In the genomic region with DNA sequence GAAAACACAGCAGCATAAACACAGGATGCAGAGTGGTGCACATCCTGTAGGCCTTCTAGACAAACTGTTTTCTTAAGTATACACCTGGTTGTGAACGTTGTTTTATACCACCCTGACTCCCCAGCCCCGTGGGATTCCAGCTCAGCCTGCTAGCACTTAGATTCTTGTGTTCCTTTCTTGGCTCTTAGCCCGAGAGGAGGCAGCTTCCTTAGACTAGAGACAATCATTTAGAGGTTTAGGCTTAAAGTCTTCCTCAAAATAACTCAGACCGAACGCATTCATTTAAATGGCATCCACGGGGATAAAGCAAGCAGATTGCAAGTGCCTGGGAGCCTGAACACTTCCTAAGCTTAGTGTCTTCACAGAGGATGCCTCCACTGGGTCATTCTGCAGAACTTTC, we compare ENCODE assay signal across 8 mouse cellular contexts. TPM values are rescaled to one million over a fixed set of nuclear protein-coding genes. Genes with fewer than 3 reads are reported as not detected.
DNase-seq lines count a peak whose midpoint lies in the region; ATAC-seq and TF ChIP-seq lines count a peak whose summit lies in the region.

No protein-coding gene starts in this region.

- ATAC-seq in lung, embryonic 14.5 days (ENCODE audit: insufficient read depth): no peak
- ATAC-seq in embryonic facial prominence, embryonic 14.5 days (ENCODE audit: low read depth): no peak
- ATAC-seq in intestine, embryonic 15.5 days: no peak
- ATAC-seq in neural tube, embryonic 14.5 days (ENCODE audit: low read depth): no peak

- H3K4me2 ChIP-seq in lung, embryonic 14.5 days: peak overlapping the region; percentile 96
- peak overlapping the region; percentile 95 for H3K4me2 ChIP-seq in embryonic facial prominence, embryonic 14.5 days (ENCODE audit: low read depth, low read length)
- peak overlapping the region; percentile 92 for H3K4me2 ChIP-seq in intestine, embryonic 15.5 days (replicated peaks)
- peak overlapping the region; percentile 67 for H3K4me2 ChIP-seq in neural tube, embryonic 14.5 days (ENCODE audit: low read depth, low read length)

- H3K27me3 ChIP-seq in lung, embryonic 14.5 days (ENCODE audit: insufficient read depth, low read length): no peaks in the 10 kb centered on the region
- no peaks in the 10 kb centered on the region for H3K27me3 ChIP-seq in embryonic facial prominence, embryonic 14.5 days (replicated peaks; ENCODE audit: control insufficient read depth, insufficient read depth, low read length)
- no peaks in the 10 kb centered on the region for H3K27me3 ChIP-seq in intestine, embryonic 15.5 days (replicated peaks)
- no peaks in the 10 kb centered on the region; the same call in 1 of the 2 replicates for H3K27me3 ChIP-seq in neural tube, embryonic 14.5 days (ENCODE audit: control insufficient read depth, insufficient read depth, low read length)

- H3K27ac ChIP-seq in lung, embryonic 14.5 days (ENCODE audit: low read depth): peak overlapping the region; percentile 37; the same call in 1 of the 2 replicates
- no peak overlapping the region; the same call in 1 of the 2 replicates for H3K27ac ChIP-seq in embryonic facial prominence, embryonic 14.5 days (replicated peaks; ENCODE audit: low read depth, low read length)
- H3K27ac ChIP-seq in intestine, embryonic 15.5 days: 0 out of 2 replicates have a peak overlapping the region, but pooled peaks have one; percentile 11
- peak overlapping the region; percentile 53 for H3K27ac ChIP-seq in neural tube, embryonic 14.5 days (ENCODE audit: low read depth, low read length)

- 3% methylated on average over 6 of the region's 6 CpGs for WGBS in lung, embryonic 14.5 days
- 4% methylated on average over 6 of the region's 6 CpGs for WGBS in embryonic facial prominence, embryonic 14.5 days
- 12% methylated on average over 6 of the region's 6 CpGs for WGBS in intestine, embryonic 15.5 days
- 4% methylated on average over 6 of the region's 6 CpGs for WGBS in neural tube, embryonic 14.5 days

- TF ChIP-seq CTCF in lung, embryonic 14.5 days (IDR thresholded peaks at IDR 0.05; ENCODE audit: low read depth): no peak

- peak overlapping the region; percentile 92 for H3K9ac ChIP-seq in lung, embryonic 14.5 days
- H3K9ac ChIP-seq in embryonic facial prominence, embryonic 14.5 days (ENCODE audit: low read depth, low read length): peak overlapping the region; percentile 92
- H3K9ac ChIP-seq in intestine, embryonic 15.5 days: peak overlapping the region; percentile 94
- H3K9ac ChIP-seq in neural tube, embryonic 14.5 days (replicated peaks; ENCODE audit: low read depth, low read length): peak overlapping the region; percentile 93

- H3K9me3 ChIP-seq in lung, embryonic 14.5 days (ENCODE audit: low read depth, low read length): no peaks in the 10 kb centered on the region
- no peaks in the 10 kb centered on the region for H3K9me3 ChIP-seq in embryonic facial prominence, embryonic 14.5 days (ENCODE audit: control insufficient read depth, low read length)
- no peaks in the 10 kb centered on the region for H3K9me3 ChIP-seq in intestine, embryonic 15.5 days
- H3K9me3 ChIP-seq in neural tube, embryonic 14.5 days (ENCODE audit: control insufficient read depth, low read length): no peaks in the 10 kb centered on the region

- H3K4me3 ChIP-seq in lung, embryonic 14.5 days (ENCODE audit: low read depth, low read length): peak overlapping the region; percentile 85
- H3K4me3 ChIP-seq in embryonic facial prominence, embryonic 14.5 days (ENCODE audit: low read depth, low read length): peak overlapping the region; percentile 94
- H3K4me3 ChIP-seq in intestine, embryonic 15.5 days (replicated peaks): peak overlapping the region; percentile 84
- peak overlapping the region; percentile 96 for H3K4me3 ChIP-seq in neural tube, embryonic 14.5 days (ENCODE audit: low read depth, low read length)

- peak; percentile 72 for DNase-seq in lung, embryonic 14.5 days
- DNase-seq in lung, postnatal 4 days: no peak
- peak; percentile 83 for DNase-seq in embryonic facial prominence, embryonic 14.5 days (ENCODE audit: low spot score)
- DNase-seq in spleen, postnatal 36 days (ENCODE audit: low spot score in 2 of 2): no peak
- no peak for DNase-seq in kidney, postnatal 36 days
- DNase-seq in cerebellum, adult 11 months: no peak

- peaks cover 33% of the 10 kb centered on the region for H3K36me3 ChIP-seq in lung, embryonic 14.5 days (ENCODE audit: insufficient read depth)
- H3K36me3 ChIP-seq in embryonic facial prominence, embryonic 14.5 days (ENCODE audit: control insufficient read depth, insufficient read depth, low read length): peaks cover 31% of the 10 kb centered on the region
- peaks cover 18% of the 10 kb centered on the region; the same call in 1 of the 2 replicates for H3K36me3 ChIP-seq in intestine, embryonic 15.5 days
- H3K36me3 ChIP-seq in neural tube, embryonic 14.5 days (ENCODE audit: control insufficient read depth, insufficient read depth, low read length): peaks cover 25% of the 10 kb centered on the region

- H3K4me1 ChIP-seq in lung, embryonic 14.5 days (ENCODE audit: insufficient read depth): peaks cover 30% of the 10 kb centered on the region
- peaks cover 29% of the 10 kb centered on the region for H3K4me1 ChIP-seq in embryonic facial prominence, embryonic 14.5 days (ENCODE audit: control insufficient read depth, insufficient read depth, low read length)
- peaks cover 45% of the 10 kb centered on the region for H3K4me1 ChIP-seq in intestine, embryonic 15.5 days (replicated peaks)
- H3K4me1 ChIP-seq in neural tube, embryonic 14.5 days (ENCODE audit: control insufficient read depth, insufficient read depth, low read length): peaks cover 45% of the 10 kb centered on the region

RNA-seq across cellular contexts. Expression of a gene that starts 1.8 kb away (rescaled TPM):
- 14.0 and 14.1 TPM in 2 replicates for polyA plus RNA-seq in lung, embryonic 14.5 days (2014; fragmentation: Nextera tagmentation; extraction: Ambion mirVana)
- polyA plus RNA-seq in embryonic facial prominence, embryonic 14.5 days (2014; fragmentation: Nextera tagmentation; extraction: Ambion mirVana): 9.5 TPM in 2 replicates
- 6.0 and 6.1 TPM in 2 replicates for polyA plus RNA-seq in intestine, embryonic 15.5 days (2015; fragmentation: Nextera tagmentation; extraction: Ambion mirVana)
- polyA plus RNA-seq in neural tube, embryonic 14.5 days (2014; fragmentation: Nextera tagmentation; extraction: Ambion mirVana): 72.3 and 94.5 TPM in 2 replicates

RNA-seq across cellular contexts. Expression of a gene that starts 44.6 kb away (rescaled TPM):
- 22.9 and 26.4 TPM in 2 replicates for polyA plus RNA-seq in lung, embryonic 14.5 days (2014; fragmentation: Nextera tagmentation; extraction: Ambion mirVana)
- 44.4 and 46.0 TPM in 2 replicates for polyA plus RNA-seq in embryonic facial prominence, embryonic 14.5 days (2014; fragmentation: Nextera tagmentation; extraction: Ambion mirVana)
- 93.1 and 94.7 TPM in 2 replicates for polyA plus RNA-seq in intestine, embryonic 15.5 days (2015; fragmentation: Nextera tagmentation; extraction: Ambion mirVana)
- 48.2 and 54.1 TPM in 2 replicates for polyA plus RNA-seq in neural tube, embryonic 14.5 days (2014; fragmentation: Nextera tagmentation; extraction: Ambion mirVana)

Comparison
In these comparisons a context has a peak if more than half of its experiments do, and no peak if none do; other contexts are left out.
1. DNase-seq: peak in lung, embryonic 14.5 days (single experiment) and embryonic facial prominence, embryonic 14.5 days (single experiment); none in lung, postnatal 4 days (0 of 2), spleen, postnatal 36 days (0 of 2), kidney, postnatal 36 days (0 of 2) and cerebellum, adult 11 months (single experiment).
2. Peak in every context shown above with its lines, with median percentiles within 50 percentile points of each other: H3K4me2 ChIP-seq, H3K4me3 ChIP-seq and H3K9ac ChIP-seq.